Mouse (Mus musculus): ENCODE data around the gene Fam174b. TPM values are rescaled to one million over a fixed set of nuclear protein-coding genes. Genes with fewer than 3 reads are reported as not detected.
A peak's percentile ranks its signal among the peaks of the same experiment; 100 is the strongest.

Fam174b gene
- total RNA-seq (2021): 6.6 and 9.6 TPM in 2 replicates
- long read RNA-seq, transcript Fam174b-201 (3 exons, 2,683 nt): major isoform, 27 of 28 reads
- long read RNA-seq, partial matches to known transcripts: 0 of 28 reads
- long read RNA-seq, other reads (novel, unspliced or antisense): 1 of 28 reads

DNA sequence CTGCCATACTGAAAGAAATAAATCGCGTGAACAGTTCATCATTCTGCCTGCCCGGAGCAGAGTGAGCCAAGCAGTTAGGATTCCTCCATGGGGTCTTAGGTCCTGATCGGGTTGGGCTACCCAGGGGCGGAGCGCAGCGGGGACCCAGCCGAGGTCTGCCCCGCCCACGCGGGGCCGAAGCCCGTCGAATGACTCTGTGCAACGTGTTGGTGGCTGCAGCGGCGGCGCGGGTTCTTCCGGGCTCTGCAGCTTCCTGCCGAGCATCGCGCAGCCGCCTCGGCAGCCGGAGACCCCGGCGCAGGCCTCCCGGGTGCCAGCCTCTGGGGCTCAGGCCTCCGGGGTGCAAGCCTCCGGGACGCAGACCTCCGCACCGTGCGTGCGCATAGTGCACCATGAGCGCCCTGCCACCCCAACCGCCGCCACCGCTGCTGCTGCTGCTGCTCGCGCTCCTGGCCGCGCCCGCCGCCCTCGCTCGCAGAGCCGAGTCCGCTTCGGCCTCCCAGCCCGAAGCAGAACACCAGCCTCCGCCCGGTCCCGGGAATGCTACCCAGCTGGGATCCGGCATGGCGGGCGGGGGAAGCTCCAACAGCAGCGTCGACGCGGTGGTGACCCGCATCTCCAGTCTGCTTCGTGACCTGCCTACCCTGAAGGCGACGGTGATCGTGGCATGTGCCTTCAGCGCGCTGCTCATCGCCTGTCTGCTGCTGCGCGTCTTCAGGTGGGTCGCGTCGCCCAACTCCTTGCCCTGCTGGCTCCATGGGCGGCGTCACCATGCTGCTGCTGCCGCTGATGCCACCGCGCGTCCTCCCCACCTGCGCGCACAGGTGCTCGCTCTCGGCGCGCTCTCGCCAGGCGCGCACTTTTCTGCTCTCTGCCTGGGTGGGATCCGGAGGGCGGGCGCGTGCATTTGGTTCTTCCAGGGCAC, at the start of gene Fam174b:
Gene Fam174b, plus strand, starts transcription at position 192 of the 925 bp plus-strand sequence.
- peak; percentile 63 for DNase-seq

DNA sequence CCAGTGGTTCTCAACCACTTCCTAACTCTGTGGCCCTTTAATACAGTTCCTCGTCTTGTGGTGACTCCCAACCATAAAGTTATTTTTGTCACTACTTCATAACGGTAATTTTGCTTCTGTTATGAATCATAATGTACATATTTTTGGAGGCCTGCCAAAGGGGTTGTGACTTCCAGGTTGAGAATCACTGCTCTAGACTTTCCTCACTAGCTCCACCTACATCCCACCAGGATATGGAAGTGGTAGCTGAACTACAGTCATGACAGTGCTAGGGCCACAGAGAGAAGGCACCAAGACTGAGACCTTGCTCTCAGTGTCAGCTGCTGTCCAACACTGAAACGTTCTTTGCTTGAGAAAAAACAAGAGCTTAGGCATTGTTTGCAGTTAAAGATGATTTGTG, 43.0 kb upstream of the Fam174b start:
- no peak for DNase-seq

DNA sequence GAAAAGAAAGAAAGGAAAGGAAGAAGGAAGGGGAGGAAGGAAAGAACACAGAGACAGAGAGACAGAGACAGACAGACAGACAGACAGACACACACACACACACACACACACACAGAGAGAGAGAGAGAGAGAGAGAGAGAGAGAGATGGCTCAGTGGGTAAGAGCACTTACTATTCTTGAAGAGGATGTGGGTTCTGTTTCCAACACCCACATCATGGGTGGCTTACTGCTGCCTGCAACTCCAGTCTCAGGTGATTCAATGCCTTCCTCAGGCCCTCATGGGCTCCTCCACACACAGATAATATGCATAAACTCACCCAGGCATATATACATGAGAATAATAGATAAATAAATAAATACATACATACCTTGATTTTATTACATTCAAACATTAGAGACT, 35.8 kb upstream of the Fam174b start:
- DNase-seq: no peak

DNA sequence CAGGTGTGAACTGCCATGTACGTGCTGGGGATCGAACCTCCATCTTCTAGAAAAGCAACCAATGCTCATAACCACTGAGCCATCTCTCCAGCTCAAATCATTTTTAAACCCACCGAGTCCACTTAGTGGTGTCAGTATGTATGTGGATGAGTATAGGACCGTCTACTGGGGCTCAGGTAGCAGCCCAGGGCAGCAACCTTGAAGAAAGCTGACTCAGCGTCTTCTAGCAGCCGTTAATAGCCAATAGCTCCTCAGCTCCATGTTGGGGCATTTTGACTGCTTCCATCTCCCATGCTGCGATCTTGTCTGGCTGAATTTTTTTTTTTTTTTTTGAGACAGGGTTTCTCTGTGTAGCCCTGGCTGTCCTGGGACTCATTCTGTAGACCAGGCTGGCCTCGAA, 26.6 kb upstream of the Fam174b start:
- no peak for DNase-seq

DNA sequence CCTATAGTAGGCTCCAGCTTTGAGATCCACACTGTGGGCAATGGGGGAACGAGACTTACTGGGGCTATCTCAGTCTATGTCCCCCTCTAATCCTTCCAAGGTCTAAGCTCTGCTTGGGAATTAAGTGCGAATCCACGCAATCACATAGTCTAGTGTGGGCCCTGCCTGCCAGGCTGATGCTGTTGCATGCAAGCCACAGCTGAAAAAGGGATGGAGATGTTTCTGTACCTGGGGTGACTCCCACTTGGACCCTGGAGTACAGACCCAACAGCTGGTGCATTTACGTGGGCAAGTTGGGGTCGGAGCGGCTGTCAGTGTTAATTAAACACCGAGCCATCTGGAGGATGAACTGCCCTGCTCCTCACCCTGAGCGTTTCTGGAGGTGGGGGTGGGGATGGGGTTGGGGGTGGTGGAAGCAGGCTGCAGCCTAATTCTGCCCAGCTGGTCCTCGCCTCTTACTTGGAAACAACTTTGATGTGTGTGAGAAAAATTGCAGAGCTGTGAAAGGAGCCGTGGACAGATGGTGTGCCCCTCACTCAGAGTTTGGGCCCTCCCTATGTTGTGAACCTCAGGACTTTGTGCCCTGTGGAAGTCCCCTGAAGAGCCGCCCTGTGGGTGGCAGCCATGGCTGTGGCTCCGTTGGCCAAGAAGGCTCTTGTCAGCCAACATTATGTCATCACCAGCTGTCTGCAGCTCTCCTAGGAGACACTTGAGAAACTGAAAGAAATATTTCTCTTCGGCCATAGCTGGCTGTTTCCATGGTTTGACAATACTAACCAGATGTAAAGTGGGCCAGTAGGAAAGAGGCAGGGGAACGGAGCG, 24.0 kb upstream of the Fam174b start:
- no peak for DNase-seq

DNA sequence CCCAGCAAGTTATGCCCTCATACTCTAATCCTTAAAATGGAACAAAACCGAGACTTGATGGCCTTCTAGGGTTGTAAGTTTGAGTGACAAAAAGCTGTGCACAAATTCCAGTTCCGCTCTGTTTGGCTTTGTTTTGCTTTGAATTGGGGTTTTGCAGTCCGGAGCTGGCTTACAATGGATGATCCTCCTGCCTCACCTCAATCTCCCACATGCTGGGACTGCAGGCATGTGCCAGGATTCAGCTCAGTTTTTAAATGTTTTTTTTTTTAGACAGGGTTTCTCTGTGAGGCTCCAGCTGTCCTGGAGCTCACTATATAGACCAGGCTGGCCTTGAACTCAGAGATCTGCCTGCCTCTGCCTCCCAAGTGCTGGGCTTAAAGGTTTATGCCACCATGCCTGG, 23.3 kb upstream of the Fam174b start:
- DNase-seq: no peak

DNA sequence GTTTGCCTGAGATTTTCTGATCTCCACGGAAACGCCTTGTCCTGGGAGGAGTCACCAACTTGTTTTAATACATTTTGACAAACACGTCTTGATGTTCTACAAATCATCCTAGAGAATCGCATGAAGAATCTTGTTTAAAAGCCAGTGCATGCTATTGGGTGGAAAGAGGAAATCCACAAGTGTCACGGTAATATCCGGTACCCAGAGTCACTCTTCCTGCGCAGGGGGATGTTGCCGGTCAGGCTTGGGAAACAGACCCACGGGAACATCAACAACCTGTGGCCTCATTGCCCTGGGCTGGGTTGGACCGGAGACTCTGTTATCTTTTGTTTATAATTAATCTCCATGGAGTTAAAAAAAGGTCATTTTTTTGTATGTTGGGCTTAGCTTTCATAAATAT, 22.1 kb upstream of the Fam174b start:
- peak; percentile 8 for DNase-seq

DNA sequence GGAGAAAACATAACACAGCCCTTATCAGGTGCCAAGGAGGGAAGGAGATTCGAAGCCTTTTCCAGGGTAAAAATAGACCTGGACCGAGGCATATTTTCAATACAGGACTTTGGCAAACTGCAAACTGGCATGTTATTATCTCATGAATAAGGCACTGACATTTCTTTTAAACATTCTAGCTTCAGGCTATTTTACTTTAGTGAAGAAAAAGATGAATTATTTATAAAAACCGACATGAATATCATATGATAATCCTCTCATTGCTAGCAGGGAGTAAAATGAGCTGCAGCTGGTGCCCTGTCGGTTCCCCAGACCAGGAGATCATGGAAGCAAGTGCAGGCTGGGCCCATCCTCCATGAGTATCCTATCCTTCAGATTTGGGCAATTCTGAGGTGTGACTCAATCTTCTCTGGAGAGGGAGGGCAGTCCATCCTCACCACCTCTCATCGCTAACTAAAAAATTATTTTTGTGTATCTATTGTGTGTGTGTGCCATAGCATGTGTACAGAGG, 21.6 kb upstream of the Fam174b start:
- DNase-seq: no peak

DNA sequence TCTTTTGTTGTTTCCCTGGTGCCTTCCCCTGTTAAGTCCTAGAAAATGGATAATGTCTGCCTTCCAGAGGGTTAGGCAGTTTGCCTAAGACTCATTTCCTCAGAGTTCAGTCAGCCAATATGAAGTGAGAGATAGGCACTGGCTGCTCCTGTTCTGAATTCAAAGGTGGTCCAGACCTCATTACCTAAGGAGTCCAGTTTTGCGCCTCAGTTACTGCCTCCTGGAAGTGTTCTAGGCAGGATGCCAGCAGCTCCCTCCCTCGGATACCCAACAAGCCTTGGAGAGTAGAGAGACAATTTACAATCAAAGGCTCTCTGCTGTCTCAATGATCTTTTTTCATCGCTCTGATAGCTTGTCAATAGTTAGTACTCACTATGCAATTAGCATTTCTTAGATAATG, 19.1 kb upstream of the Fam174b start:
- peak; percentile 15 for DNase-seq

DNA sequence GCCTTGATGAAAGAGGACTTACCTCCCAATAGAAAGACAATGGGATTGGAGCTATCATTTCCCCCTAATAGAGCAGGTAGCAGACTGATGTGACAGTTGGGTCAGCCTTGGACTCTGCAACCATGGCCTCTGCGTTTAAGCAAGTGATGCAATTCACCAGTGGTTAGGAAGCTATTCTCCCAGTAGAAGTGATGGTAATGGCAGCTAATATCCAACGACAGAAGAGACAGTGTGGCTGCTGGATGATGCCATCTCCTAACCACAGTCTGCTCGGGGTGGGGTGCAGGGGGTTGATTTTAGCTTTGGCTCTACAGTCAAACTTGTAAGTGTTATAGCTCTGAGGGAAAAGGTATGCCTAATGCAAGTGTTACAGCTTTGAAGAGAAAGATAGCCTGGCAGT, 18.3 kb upstream of the Fam174b start:
- DNase-seq: no peak

DNA sequence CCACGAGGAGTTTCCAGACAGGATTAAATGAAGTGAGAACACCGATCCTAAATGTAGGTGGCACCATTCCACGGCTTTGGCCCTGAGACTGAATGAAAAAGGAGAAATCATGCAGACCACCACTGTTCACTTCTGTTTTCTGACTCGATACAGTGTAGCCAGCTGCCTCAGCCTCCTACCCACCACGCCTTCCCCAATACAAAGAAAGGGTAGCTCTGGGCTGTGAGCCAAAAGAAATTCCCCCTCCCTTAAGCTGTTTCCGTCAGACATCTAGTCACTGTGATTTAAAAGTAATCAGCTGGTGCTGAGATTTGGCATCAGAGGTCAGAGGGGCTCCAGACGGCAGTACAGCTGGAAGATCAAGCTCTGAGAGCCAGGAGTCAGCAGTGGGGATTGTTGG, 10.2 kb upstream of the Fam174b start:
- DNase-seq: no peak

DNA sequence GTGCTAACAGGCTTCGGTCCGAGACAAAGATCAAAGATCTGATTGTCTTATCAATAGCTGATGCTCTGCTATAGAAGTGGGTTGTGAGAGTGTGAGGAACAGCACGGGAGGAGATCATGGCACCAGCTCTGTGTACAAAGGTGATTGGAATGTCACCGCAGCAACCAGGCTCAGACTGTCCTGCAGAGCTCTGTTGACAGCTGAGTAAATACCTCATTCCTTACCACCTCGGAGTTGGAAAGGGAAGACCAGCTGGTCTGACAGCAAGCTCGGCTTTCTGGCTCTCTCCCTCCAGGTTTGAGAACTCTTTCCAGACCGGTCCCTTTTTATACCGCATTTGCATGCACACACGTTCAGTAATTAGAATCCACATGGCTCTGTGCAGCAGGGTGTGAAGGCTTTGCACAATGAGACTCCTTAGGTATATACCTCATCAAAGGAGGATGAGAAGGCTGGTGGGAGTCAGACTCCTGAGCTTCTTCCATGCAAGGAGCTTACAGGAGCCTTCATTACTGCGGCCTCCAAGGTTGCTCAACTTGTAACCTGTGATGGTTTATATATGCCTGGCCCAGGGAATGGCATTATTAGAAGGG, 9.6 kb upstream of the Fam174b start:
- DNase-seq: no peak

DNA sequence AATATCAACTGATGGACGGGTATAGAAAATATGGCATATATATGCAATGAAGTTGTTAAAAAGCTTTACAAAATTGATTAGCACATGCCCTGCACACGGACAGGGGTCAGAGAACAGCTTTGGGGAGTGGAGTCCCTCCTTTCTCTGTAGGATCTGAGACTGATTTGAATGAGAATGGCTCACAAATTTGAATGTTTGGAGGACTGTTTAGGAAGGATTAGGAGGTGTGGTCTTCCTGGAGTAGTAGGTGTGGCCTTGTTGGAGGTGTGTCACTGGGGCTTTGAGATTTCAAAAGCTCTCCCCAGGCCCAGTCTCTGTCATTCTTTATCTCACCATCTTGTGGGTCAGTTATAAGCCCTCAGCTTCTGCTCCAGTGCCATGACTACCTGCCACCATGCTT, 4.1 kb upstream of the Fam174b start:
- no peak for DNase-seq

DNA sequence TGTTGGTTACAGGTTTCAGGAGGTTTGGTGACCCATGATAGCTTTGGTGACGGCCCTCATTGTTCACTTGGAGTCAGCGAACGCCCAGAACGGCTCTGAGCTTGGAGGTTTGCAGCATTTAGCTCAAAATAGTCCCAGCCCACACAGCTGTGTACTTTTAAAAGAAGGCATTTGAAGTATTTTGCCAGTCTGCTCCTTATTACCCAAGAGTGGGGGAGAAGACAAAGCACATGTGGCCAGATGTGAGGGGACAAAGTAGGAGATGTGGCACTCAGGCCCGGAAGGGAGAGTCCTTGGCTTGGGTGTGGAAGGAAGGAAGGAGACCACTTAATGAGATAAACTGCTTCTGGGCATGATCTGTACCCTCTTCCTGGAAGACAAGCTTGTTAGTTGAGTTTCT, 1.3 kb downstream of the Fam174b start:
- DNase-seq: no peak

DNA sequence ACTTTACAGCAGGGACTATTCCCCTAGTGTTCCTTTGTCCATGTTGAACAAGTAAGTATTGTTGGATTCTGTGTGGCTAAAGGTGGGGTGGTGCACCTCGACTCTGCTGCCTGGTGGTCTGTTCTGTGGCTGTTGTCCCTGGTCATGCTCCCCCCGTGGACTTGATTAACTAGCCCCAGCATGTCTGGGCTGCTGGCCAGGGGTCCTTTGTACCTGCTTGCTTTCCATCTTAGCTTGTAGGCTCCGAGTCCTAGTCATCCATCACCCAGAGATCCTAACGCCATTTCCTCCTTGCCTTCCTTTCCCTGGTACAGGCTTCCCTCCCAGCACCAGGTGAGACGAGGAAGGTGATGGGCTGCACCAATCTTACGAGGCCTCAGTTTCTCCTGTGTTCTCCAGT, 1.7 kb downstream of the Fam174b start:
- DNase-seq: no peak

DNA sequence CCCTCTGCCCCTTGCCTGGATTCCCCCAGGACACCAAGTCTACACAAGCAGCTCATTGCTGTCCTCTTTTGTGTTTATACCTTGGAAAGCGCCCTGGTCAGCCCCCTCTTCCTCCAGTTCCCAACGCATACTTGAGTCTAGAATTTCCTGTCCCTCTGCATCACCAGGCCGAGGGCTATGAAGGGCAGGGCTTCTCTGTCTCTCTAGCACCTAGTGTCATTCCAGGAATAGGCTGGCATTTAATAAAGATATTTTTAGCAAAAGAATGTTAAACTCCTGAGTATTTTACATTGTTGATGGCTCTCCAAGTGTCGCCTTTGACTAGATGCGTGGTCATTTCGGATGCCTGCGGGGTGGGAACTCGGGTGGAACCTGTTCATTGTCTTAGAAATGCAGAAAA, 3.0 kb downstream of the Fam174b start:
- DNase-seq: no peak

DNA sequence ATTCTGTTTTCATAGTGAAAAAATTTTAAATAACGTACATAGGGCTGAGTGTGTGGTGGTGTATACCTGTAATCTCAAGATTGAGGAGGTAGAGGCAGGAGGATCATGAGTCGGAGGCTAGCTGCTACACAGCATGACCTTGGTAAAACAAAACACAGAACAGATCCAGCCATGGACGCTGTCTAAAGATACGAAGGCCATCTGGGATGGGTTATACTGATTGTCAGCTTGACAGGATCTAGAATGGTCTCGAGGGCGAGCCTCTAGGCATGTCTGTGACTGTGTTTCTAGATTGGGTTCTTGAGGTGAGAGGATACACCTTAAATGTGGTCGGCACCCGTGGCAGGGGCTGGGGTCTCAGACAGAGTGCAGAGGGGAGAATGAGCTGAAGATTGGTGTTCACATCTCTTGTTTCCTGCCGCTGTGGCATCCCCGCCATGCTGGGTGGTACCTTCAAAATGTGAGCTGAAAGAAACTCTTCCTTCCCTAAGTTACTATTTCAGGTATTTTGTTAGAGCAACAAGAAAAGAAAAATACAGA, 3.8 kb downstream of the Fam174b start:
- DNase-seq: no peak

DNA sequence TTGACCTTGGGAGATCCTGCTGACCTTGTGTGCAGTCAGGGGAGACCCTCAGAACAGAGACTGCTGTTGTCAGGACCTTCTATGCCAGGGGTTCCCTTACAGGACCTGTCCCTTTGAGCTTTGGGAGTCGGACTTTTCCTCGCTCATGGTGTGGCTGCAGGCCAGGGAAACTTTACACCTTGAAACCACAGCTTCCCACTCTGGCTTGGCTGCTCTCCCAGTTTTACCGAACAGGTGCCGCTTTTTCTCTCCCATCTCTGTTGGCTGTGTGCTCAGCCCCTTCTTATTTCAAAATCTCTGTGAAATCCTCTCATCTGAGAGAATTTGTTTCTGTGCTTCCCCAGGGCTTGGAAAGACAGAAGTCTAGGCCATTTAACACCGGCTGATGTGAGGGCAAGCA, 5.8 kb downstream of the Fam174b start:
- DNase-seq: no peak

DNA sequence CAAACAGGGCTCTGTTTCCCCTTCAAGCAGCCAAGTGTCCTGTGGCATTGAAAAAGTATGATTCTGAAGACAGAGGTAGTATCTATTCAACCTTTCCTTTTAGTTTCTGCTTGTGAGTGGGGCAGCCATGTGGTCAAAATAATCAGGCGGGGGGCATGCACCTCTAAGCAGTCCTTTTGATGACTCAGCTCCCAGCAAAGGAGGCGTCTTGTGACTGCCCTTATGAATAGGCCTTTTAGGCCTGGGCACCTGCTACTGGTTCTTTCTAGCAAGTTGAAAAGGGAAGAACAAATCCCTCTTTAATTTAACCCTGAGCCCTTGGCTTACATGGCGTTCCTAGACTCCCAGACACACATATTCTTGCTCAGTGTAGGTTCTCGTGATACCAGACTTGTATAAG, 6.7 kb downstream of the Fam174b start:
- DNase-seq: no peak

DNA sequence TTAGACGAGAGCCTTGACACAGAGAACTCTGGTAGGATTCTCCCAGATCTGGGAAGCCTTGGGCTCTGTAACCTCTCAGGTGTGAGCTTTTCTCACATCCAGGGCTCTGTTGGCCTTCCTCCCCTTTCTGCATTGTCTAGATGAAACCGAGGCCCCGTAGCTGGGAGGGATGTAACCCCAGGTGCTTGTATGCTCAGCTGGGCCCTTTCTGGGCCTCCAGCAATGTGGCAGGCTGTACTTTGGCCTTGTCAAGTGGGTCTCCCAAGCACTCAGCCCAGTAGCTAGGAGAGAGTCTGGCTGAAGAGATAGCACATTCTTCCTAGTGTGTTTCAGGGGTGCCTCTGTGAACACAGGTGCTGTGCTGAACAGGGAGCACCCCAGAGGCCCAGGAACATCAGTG, 7.4 kb downstream of the Fam174b start:
- no peak for DNase-seq

DNA sequence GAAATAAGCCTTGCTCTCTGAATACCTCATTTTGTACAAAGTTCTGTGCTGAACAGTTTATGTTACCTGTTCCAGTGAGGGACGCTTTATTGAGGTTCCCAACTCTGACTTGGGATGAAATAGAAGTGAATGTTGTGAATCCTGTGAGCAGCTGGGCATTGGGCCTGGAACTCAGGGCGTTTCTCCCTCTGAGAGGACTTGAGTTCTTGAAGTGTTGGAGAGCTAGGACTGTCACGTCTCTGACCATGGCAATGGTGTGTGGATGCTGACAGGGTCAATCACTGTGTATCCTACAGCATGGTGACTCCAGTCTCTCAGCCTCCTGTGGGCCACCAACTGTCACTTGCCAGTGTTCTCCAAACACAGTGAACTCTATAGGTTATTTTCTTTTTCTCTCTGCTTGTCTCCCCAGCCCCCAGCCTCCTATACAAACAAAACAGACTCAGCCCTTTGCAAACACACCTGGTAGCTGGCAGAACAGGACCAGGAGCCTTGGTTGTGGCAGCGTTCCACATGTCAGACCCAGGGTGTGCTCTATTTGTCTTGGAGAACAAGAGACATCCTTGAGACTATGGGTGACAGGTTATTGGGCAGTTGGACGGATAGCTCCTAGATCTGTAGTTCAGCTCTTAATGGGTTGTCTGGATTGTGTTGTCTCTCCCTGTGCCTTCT, 8.5 kb downstream of the Fam174b start:
- DNase-seq: no peak

DNA sequence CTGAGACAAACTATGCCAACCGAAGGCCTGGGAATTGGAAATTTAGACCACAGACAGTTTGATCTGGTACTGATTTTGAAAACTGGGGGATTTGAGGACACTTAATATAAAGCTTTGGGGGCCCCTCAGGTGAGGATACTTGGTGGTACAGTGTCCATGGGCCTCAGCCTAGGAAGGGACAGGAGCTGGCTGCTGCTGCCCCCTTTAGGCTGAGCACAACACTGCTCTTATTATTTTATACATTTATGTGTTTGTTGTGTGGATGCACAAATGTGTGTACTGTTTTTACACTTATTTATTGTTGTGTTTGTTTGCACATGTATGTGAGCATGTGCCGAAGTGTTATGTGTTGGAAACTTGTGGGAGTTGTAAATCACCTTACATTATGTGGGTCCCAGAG, 9.2 kb downstream of the Fam174b start:
- no peak for DNase-seq

All from adrenal gland, postnatal 25 days (tissue).